Mouse (Mus musculus): ENCODE data around the gene Atp11a. TPM values are rescaled to one million over a fixed set of nuclear protein-coding genes. Genes with fewer than 3 reads are reported as not detected.

The Atp11a gene
- polyA plus RNA-seq, 1 experiment from 2014 or later: 1.0 TPM

DNA sequence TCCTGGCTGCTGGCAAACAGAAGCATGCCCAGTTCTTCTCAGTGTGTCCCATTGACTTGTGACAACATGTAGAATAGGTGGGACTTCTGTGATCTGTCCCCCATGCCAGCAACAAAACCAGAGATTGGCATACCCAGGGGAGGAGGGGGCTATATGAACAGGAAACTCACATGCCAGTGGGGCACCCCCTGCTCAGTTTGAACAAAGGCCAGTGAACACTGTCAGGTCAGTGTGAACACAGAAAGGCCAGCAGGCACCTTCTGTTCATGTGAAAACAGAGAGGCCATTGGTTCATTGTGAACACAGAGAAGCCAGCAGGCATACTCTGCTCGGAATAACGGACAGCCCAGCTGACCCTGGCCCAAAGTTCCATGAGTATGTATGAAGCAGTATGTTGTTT, 52.7 kb downstream of the Atp11a start:
- no peak for DNase-seq
- no peaks in the 10 kb centered on the region for H3K4me1 ChIP-seq (replicated peaks)
- H3K27ac ChIP-seq: no peak overlapping the region
- H3K4me3 ChIP-seq (replicated peaks): no peak overlapping the region
- peaks cover 23% of the 10 kb centered on the region; the same call in 1 of the 2 replicates for H3K27me3 ChIP-seq
- ATAC-seq (ENCODE audit: low read depth): no peak
- no peak overlapping the region for H3K9ac ChIP-seq
- no peaks in the 10 kb centered on the region for H3K9me3 ChIP-seq (replicated peaks)
- H3K4me2 ChIP-seq: no peak overlapping the region
- 90% methylated on average over 2 of the region's 2 CpGs for WGBS (ENCODE audit: insufficient replicate concordance)
- no peaks in the 10 kb centered on the region for H3K36me3 ChIP-seq

- H3K36me3 ChIP-seq: no peaks in the 10 kb centered on the region
- H3K9ac ChIP-seq: no peak overlapping the region
- no peak overlapping the region for H3K4me3 ChIP-seq (replicated peaks)
- ATAC-seq (ENCODE audit: low read depth) (no peak), DNase-seq (no peak)
- no peak overlapping the region for H3K4me2 ChIP-seq
- H3K4me1 ChIP-seq (replicated peaks): no peaks in the 10 kb centered on the region
- 40% methylated on average over 6 of the region's 6 CpGs for WGBS (ENCODE audit: insufficient replicate concordance)
- no peak overlapping the region for H3K27ac ChIP-seq
- no peaks in the 10 kb centered on the region for H3K9me3 ChIP-seq (replicated peaks)
- H3K27me3 ChIP-seq: peaks cover 23% of the 10 kb centered on the region; the same call in 1 of the 2 replicates
Measured at GRCm38 (mm10) chr8:12811231-12811630, 54.4 kb downstream of the Atp11a start.

DNA sequence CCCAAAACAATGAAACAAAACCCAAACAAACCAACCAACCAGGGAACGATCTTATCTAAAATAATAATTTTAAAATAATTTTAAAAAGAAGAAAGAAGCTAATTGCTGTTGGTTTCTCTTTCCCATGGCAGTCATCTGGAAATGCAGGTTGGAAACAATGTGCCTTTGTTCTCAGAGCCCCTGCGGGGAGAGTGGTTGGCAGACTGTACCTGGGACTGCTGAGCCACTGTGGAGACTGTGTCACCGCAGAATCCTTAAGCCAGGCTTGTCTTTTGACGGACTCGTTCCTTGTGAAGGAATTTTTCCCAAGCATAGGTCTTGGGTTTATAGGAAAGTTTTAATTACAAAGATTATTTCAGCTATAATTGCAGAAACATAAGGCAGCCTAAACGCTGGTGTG, 59.6 kb downstream of the Atp11a start:
- no peak overlapping the region for H3K4me3 ChIP-seq (replicated peaks)
- no peak for ATAC-seq (ENCODE audit: low read depth)
- 72% methylated on average over 6 of the region's 6 CpGs for WGBS (ENCODE audit: insufficient replicate concordance)
- H3K9me3 ChIP-seq (replicated peaks): no peaks in the 10 kb centered on the region
- no peak overlapping the region for H3K4me2 ChIP-seq
- H3K9ac ChIP-seq: no peak overlapping the region
- no peak for DNase-seq
- H3K27me3 ChIP-seq: peaks cover 33% of the 10 kb centered on the region
- no peaks in the 10 kb centered on the region for H3K36me3 ChIP-seq
- H3K27ac ChIP-seq: no peak overlapping the region
- H3K4me1 ChIP-seq (replicated peaks): no peaks in the 10 kb centered on the region

- no peaks in the 10 kb centered on the region for H3K9me3 ChIP-seq (replicated peaks)
- no peaks in the 10 kb centered on the region for H3K36me3 ChIP-seq
- H3K4me3 ChIP-seq (replicated peaks): no peak overlapping the region
- ATAC-seq (ENCODE audit: low read depth): no peak
- no peak overlapping the region for H3K4me2 ChIP-seq
- H3K9ac ChIP-seq: no peak overlapping the region
- peaks cover 54% of the 10 kb centered on the region for H3K27me3 ChIP-seq
- WGBS (ENCODE audit: insufficient replicate concordance): 66% methylated on average over 7 of the region's 7 CpGs
- no peak overlapping the region for H3K27ac ChIP-seq
- H3K4me1 ChIP-seq (replicated peaks): peaks cover 11% of the 10 kb centered on the region; the same call in 1 of the 2 replicates
- DNase-seq: no peak
Measured at GRCm38 (mm10) chr8:12822892-12823291, 66.1 kb downstream of the Atp11a start.

GRCm38 (mm10) chr8:12824562-12824961, 67.7 kb downstream of the Atp11a start:
- H3K4me3 ChIP-seq (replicated peaks): no peak overlapping the region
- H3K9me3 ChIP-seq (replicated peaks): no peaks in the 10 kb centered on the region
- H3K27ac ChIP-seq: no peak overlapping the region
- peaks cover 67% of the 10 kb centered on the region for H3K27me3 ChIP-seq
- H3K36me3 ChIP-seq: no peaks in the 10 kb centered on the region
- 74% methylated on average over 10 of the region's 10 CpGs for WGBS (ENCODE audit: insufficient replicate concordance)
- H3K4me2 ChIP-seq: no peak overlapping the region
- peaks cover 11% of the 10 kb centered on the region; the same call in 1 of the 2 replicates for H3K4me1 ChIP-seq (replicated peaks)
- no peak overlapping the region for H3K9ac ChIP-seq
- ATAC-seq (ENCODE audit: low read depth): no peak
- no peak for DNase-seq

GRCm38 (mm10) chr8:12825236-12825635, 68.4 kb downstream of the Atp11a start:
- peaks cover 65% of the 10 kb centered on the region for H3K27me3 ChIP-seq
- no peak overlapping the region for H3K9ac ChIP-seq
- no peak overlapping the region for H3K27ac ChIP-seq
- whole genome bisulfite sequencing (ENCODE audit: insufficient replicate concordance): 15% methylated on average over 6 of the region's 6 CpGs
- H3K4me3 ChIP-seq (replicated peaks): no peak overlapping the region
- peaks cover 11% of the 10 kb centered on the region; the same call in 1 of the 2 replicates for H3K4me1 ChIP-seq (replicated peaks)
- H3K36me3 ChIP-seq: no peaks in the 10 kb centered on the region
- no peaks in the 10 kb centered on the region for H3K9me3 ChIP-seq (replicated peaks)
- no peak for DNase-seq
- no peak for ATAC-seq (ENCODE audit: low read depth)
- H3K4me2 ChIP-seq: no peak overlapping the region

DNA sequence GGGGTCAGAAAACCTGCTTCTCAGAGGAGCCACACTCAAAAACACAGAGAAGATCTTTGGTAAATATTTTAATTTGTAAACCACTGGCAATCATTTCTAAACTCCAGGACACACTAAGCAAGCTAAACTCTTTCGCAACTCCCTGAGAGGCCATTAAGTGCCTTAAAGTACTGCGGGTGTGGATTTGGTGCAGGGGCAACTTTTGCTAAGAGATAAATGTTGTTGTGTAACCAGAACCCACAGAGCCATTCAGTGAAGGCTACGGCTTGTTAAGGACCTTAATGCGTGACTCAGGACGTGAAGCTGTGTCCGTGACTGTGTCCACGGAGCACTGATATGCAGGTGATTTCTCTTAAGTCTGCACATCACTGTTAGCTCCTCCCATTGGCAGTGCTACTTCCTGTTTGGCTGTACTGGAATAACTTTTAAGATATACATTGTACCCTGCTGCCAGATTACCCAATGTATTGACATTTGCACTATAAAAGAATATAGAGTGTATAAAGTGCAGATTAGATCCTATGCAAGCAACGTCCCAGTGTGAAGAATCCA, 68.9 kb downstream of the Atp11a start:
- ATAC-seq (ENCODE audit: low read depth) (no peak), DNase-seq (no peak)
- no peak overlapping the region for H3K4me2 ChIP-seq
- H3K4me1 ChIP-seq (replicated peaks): peaks cover 11% of the 10 kb centered on the region; the same call in 1 of the 2 replicates
- no peak overlapping the region for H3K27ac ChIP-seq
- WGBS (ENCODE audit: insufficient replicate concordance): 40% methylated on average over 8 of the region's 8 CpGs
- no peaks in the 10 kb centered on the region for H3K36me3 ChIP-seq
- H3K4me3 ChIP-seq (replicated peaks): no peak overlapping the region
- H3K9me3 ChIP-seq (replicated peaks): no peaks in the 10 kb centered on the region
- H3K27me3 ChIP-seq: peaks cover 68% of the 10 kb centered on the region
- no peak overlapping the region for H3K9ac ChIP-seq

DNA sequence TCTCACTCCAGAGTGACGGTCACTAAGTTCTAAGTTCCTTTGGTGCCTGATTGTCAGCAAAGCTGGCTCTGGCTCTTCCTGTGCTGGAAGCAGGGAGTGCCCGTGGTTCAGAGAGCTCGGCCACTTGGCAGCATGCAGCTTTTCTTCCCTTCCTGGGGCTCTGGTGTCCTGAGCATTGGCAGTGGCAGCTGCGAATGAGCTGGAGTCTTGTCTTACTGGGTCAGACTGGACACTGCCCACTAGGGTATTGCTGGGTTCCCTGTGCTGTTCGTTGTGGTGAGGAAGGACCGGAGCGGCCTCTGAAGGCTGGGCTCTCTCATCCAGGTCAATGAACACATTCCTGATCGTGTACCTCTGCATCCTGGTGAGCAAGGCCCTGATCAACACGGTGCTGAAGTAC, 70.3 kb downstream of the Atp11a start:
- H3K4me2 ChIP-seq: no peak overlapping the region
- no peak for DNase-seq
- H3K27ac ChIP-seq: no peak overlapping the region
- no peak for ATAC-seq (ENCODE audit: low read depth)
- no peak overlapping the region for H3K4me3 ChIP-seq (replicated peaks)
- no peak overlapping the region for H3K9ac ChIP-seq
- H3K27me3 ChIP-seq: peaks cover 68% of the 10 kb centered on the region
- peaks cover 11% of the 10 kb centered on the region; the same call in 1 of the 2 replicates for H3K4me1 ChIP-seq (replicated peaks)
- WGBS (ENCODE audit: insufficient replicate concordance): 71% methylated on average over 9 of the region's 9 CpGs
- no peaks in the 10 kb centered on the region for H3K36me3 ChIP-seq
- no peaks in the 10 kb centered on the region for H3K9me3 ChIP-seq (replicated peaks)

GRCm38 (mm10) chr8:12828298-12828697, 71.5 kb downstream of the Atp11a start:
- DNase-seq: no peak

DNA sequence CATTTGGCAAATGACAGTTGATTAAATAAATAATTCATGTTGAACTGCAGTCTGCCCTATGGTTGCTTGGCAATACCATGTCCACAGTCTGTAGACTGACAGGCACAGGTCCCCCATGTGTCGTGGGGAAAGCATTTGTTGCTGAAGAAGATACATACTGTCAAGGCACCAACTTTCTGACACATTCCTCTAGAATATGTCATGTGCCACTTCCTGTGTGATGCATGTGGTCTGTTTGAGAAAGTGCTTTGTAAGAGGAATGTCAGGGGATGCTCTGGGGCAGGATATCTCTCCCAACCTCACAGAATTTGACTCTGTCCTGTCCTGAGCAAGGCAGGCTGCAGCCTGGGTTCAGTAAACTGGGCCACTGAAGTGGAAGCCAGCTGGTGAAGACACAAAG, 72.6 kb downstream of the Atp11a start:
- DNase-seq (no peak), ATAC-seq (ENCODE audit: low read depth) (no peak)
- Histone ChIP-seq H3K27ac (no peak overlapping the region), H3K4me1 (replicated peaks) (peaks cover 11% of the 10 kb centered on the region; the same call in 1 of the 2 replicates), H3K27me3 (peaks cover 74% of the 10 kb centered on the region), H3K9ac (no peak overlapping the region), H3K4me2 (no peak overlapping the region), H3K4me3 (replicated peaks) (no peak overlapping the region), H3K36me3 (no peaks in the 10 kb centered on the region), H3K9me3 (replicated peaks) (no peaks in the 10 kb centered on the region)
- 50% methylated on average over 1 of the region's 1 CpGs for WGBS (ENCODE audit: insufficient replicate concordance)

More at GRCm38 (mm10) chr8:12828298-12828697, 71.5 kb downstream of the Atp11a start:
- H3K4me2 ChIP-seq: no peak overlapping the region
- H3K36me3 ChIP-seq: no peaks in the 10 kb centered on the region
- peaks cover 68% of the 10 kb centered on the region for H3K27me3 ChIP-seq
- H3K27ac ChIP-seq: no peak overlapping the region
- WGBS (ENCODE audit: insufficient replicate concordance): 35% methylated on average over 6 of the region's 6 CpGs
- no peak overlapping the region for H3K9ac ChIP-seq
- peaks cover 11% of the 10 kb centered on the region; the same call in 1 of the 2 replicates for H3K4me1 ChIP-seq (replicated peaks)
- no peaks in the 10 kb centered on the region for H3K9me3 ChIP-seq (replicated peaks)
- no peak overlapping the region for H3K4me3 ChIP-seq (replicated peaks)
- no peak for ATAC-seq (ENCODE audit: low read depth)

GRCm38 (mm10) chr8:12831659-12832589, 75.1 kb downstream of the Atp11a start:
- DNase-seq: no peak
- ATAC-seq (ENCODE audit: low read depth): no peak
- Histone ChIP-seq H3K4me3 (replicated peaks) (no peak overlapping the region), H3K9me3 (replicated peaks) (no peaks in the 10 kb centered on the region), H3K27me3 (peaks cover 90% of the 10 kb centered on the region), H3K4me2 (no peak overlapping the region), H3K4me1 (replicated peaks) (no peaks in the 10 kb centered on the region), H3K27ac (no peak overlapping the region), H3K9ac (no peak overlapping the region), H3K36me3 (no peaks in the 10 kb centered on the region)
- WGBS (ENCODE audit: insufficient replicate concordance): 69% methylated on average over 7 of the region's 7 CpGs

Measured in liver, embryonic 13.5 days (tissue).